Mouse (Mus musculus) lung, adult 2 months (tissue): ENCODE data around the gene Tpx2.

Experiments used
- CTCF ChIP-seq: fragments of 200-500 bp; IDR thresholded peaks from 2 replicates; pipeline ENCODE4 v1.5.1; 2011; ENCODE audit warnings: mild to moderate bottlenecking, low read length, control low read depth; ENCODE audit not compliant: insufficient read depth
- POLR2A ChIP-seq: fragments of 200-500 bp; IDR thresholded peaks from 2 replicates; pipeline ENCODE4 v1.6.1; 2011; ENCODE audit warnings: low read depth, mild to moderate bottlenecking, control low read depth, low read length, borderline replicate concordance; ENCODE audit errors: extremely low read depth

DNA sequence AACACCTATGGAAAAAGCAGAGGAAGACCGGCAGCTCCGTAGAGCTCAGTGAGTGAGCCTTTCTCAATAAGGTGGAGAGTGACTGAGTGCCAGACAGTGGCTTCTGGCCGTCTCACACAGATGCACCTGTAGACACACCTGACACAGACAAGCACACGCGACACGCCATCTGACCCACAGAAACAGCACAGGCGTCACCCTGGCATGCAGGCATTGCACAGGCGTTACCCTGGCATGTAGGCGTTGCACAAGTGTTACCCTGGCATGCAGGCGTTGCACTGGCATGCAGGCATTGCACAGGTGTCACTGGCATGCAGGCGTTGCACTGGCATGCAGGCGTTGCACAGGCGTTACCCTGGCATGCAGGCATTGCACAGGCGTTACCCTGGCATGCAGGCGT, 53.5 kb downstream of the Tpx2 start:
- TF ChIP-seq CTCF = no peak
- no peak for TF ChIP-seq POLR2A
